8 mouse cellular contexts compared by ENCODE assay signal in the genomic region with DNA sequence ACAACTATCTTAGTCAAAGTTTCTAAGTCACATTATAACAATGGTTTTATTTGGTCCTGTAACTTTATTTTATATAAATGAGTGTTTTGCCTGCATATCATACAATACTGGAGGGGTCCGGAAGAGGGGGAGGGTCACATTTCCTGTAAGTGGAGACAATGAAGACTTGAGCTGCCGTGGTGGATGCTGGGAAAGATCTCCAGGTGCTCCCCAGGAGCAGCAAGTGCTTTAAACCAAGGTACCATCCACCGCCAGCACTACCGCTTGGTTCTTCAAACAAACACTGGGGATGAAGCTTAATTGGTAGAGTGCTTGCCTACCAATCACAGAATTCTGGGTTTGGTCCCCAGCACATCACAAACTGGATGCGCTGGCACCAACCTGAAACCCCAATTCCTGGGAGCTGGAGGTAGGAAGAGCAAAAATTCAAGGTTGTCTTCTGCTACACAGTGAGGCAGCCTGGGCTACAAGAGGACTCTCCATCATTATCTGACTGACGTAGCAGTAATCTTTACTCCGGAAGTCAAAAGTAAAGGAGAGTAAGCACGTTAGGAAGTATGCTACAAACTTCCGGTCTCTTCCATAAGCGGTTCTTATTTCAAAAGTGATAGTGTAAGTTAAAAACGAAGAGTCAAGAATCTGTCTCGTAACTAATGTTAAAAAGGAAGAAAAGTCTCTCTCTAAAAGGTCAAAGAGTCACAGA. TPM values are rescaled to one million over a fixed set of nuclear protein-coding genes. Genes with fewer than 3 reads are reported as not detected.
A peak's percentile ranks its signal among the peaks of the same experiment; 100 is the strongest.
DNase-seq lines count a peak whose midpoint lies in the region; ATAC-seq and TF ChIP-seq lines count a peak whose summit lies in the region.

No protein-coding gene starts in this region.

- H3K27ac ChIP-seq in heart, embryonic 15.5 days: peak overlapping the region; percentile 21
- H3K27ac ChIP-seq in spleen, adult 2 months (ENCODE audit: insufficient read depth, low read length): peak overlapping the region; percentile 89
- no peak overlapping the region for H3K27ac ChIP-seq in liver, embryonic 14.5 days

- no peaks in the 10 kb centered on the region for H3K27me3 ChIP-seq in heart, embryonic 15.5 days
- H3K27me3 ChIP-seq in spleen, adult 2 months (ENCODE audit: control insufficient read depth, insufficient read depth, low read length): no peaks in the 10 kb centered on the region
- H3K27me3 ChIP-seq in liver, embryonic 14.5 days (ENCODE audit: control insufficient read depth, insufficient read depth, low read length): no peaks in the 10 kb centered on the region

- TF ChIP-seq EP300 in liver, embryonic 14.5 days (IDR thresholded peaks at IDR 0.05; ENCODE audit: low read depth): no peak

- H3K9ac ChIP-seq in heart, embryonic 15.5 days: no peak overlapping the region
- H3K9ac ChIP-seq in liver, embryonic 14.5 days (replicated peaks): no peak overlapping the region

- no peaks in the 10 kb centered on the region for H3K9me3 ChIP-seq in heart, embryonic 15.5 days (replicated peaks)
- no peaks in the 10 kb centered on the region for H3K9me3 ChIP-seq in liver, embryonic 14.5 days (ENCODE audit: control insufficient read depth, low read length)

- TF ChIP-seq CTCF in spleen, adult 2 months (IDR thresholded peaks at IDR 0.05; ENCODE audit: extremely low read depth, insufficient read depth, insufficient read length, insufficient replicate concordance): no peak
- no peak for TF ChIP-seq CTCF in liver, embryonic 14.5 days (IDR thresholded peaks at IDR 0.05; ENCODE audit: low read depth)

- 51% methylated on average over 12 of the region's 12 CpGs for WGBS in heart, embryonic 15.5 days
- WGBS in spleen, adult 2 months: 48% methylated on average over 12 of the region's 12 CpGs
- 52% methylated on average over 12 of the region's 12 CpGs for WGBS in liver, embryonic 14.5 days (ENCODE audit: insufficient replicate concordance)

- no peak for TF ChIP-seq POLR2A in spleen, adult 2 months (IDR thresholded peaks at IDR 0.05; ENCODE audit: low read depth, low read length)

- H3K4me1 ChIP-seq in heart, embryonic 15.5 days (replicated peaks): peaks cover 72% of the 10 kb centered on the region
- H3K4me1 ChIP-seq in spleen, adult 2 months (ENCODE audit: control insufficient read depth, insufficient read depth, insufficient read length): peaks cover 42% of the 10 kb centered on the region
- peaks cover 26 to 35% of the 10 kb centered on the region in 2 experiments for H3K4me1 ChIP-seq in liver, embryonic 14.5 days (replicated peaks; ENCODE audit: control insufficient read depth in 2 of 2, insufficient read depth in 2 of 2, low read length in 1 of 2)

- DNase-seq in heart, adult 9 months (ENCODE audit: low spot score in 2 of 2): no peak
- DNase-seq in spleen, adult 2 months (ENCODE audit: low read depth in 1 of 2, low spot score in 2 of 2): no peak
- no peak for DNase-seq in spleen, adult 12 weeks (ENCODE audit: low spot score)
- no peak for DNase-seq in liver, embryonic 14.5 days (ENCODE audit: low read depth in 3 of 3, low spot score in 3 of 3)
- DNase-seq in urinary bladder, postnatal 10 days (ENCODE audit: low spot score): no peak
- no peak for DNase-seq in adrenal gland, postnatal 10 days

- H3K36me3 ChIP-seq in heart, embryonic 15.5 days: no peaks in the 10 kb centered on the region
- H3K36me3 ChIP-seq in spleen, adult 2 months (ENCODE audit: control insufficient read depth, insufficient read depth, low read length): peaks cover 5% of the 10 kb centered on the region; the same call in 1 of the 2 replicates
- H3K36me3 ChIP-seq in liver, embryonic 14.5 days (replicated peaks; ENCODE audit: control insufficient read depth, insufficient read depth, low read depth): no peaks in the 10 kb centered on the region

- peak overlapping the region; percentile 94 for H3K4me2 ChIP-seq in heart, embryonic 15.5 days
- H3K4me2 ChIP-seq in liver, embryonic 14.5 days (ENCODE audit: low read depth): peak overlapping the region; percentile 82

- ATAC-seq in heart, embryonic 15.5 days (replicated peaks; ENCODE audit: insufficient number of reproducible peaks, insufficient read depth, low FRiP score, low read depth): no peak
- no peak for ATAC-seq in liver, embryonic 14.5 days (ENCODE audit: insufficient read depth)
- ATAC-seq in cerebellum, adult (ENCODE audit: insufficient number of reproducible peaks, low FRiP score, low TSS enrichment): no peak

- H3K4me3 ChIP-seq in heart, embryonic 15.5 days: no peak overlapping the region
- peak overlapping the region; percentile 4; the same call in 1 of the 2 replicates for H3K4me3 ChIP-seq in spleen, adult 2 months (ENCODE audit: extremely low read depth, insufficient read depth, insufficient read length)
- H3K4me3 ChIP-seq in liver, embryonic 14.5 days (ENCODE audit: insufficient read depth in 1 of 2, low read depth in 2 of 2, low read length in 2 of 2): no peak overlapping the region

RNA-seq across cellular contexts. Expression of gene Ezr, which starts 4.8 kb away (rescaled TPM):
- 109 and 136 TPM in 2 replicates for polyA plus RNA-seq in heart, embryonic 15.5 days (2015; fragmentation: Nextera tagmentation; extraction: Ambion mirVana)
- 63.0 and 73.5 TPM in 2 replicates for polyA plus RNA-seq in spleen, adult 2 months (2012; rRNA removed)
- 17.6 and 31.2 TPM in 2 replicates for polyA plus RNA-seq in liver, embryonic 14.5 days (2012; rRNA removed)
- polyA plus RNA-seq in liver, embryonic 14.5 days (2014; fragmentation: Nextera tagmentation; extraction: Ambion mirVana): 41.7 and 52.8 TPM in 2 replicates
- 10 to 100 TPM; 18.2 to 21.2 TPM for total RNA-seq in adrenal gland, postnatal 10 days (2021)
